Mouse (Mus musculus) liver, postnatal 0 days (tissue): ENCODE measurements around the gene Unc79.

Source experiments
- CTCF ChIP-seq: sonication (generic); IDR thresholded peaks from 2 replicates; pipeline ENCODE4 v1.5.1; 2016; ENCODE audit warnings: antibody characterized with exemption, low read depth
- EP300 ChIP-seq: IDR thresholded peaks from 2 replicates; pipeline ENCODE4 v1.6.1; 2016; ENCODE audit warnings: antibody characterized with exemption, low read depth, mild to moderate bottlenecking

DNA sequence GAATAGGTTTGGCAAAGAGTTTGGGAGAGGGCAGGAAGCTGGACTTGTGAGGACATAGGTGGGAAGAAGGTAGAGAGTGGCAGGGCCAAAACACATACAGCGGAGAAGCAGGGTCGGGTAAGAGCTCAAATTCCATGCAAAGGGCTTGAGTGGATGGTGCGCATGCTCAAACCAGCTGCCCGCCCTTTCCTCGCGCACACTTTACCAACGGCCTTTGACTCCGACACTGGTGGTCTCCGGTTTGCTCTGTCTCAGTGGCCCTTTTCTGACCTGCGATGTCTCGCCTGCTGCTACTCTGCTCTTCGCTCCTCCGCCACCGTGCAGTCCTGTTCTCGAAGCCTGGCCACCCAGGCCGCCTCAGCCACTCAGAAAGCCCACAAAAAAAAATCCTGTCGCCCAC, 49.6 kb upstream of the Unc79 start, which contains the start of gene Cox8c:
- TF ChIP-seq CTCF, result no peak
- TF ChIP-seq EP300, result no peak
